Mouse (Mus musculus) neural tube, embryonic 10.5 days (tissue): ENCODE data around the gene Noc4l.

ENCODE experiments used
- DNase-seq: peaks from one replicate; pipeline ENCODE4 v3.0.0-alpha.2; 2017; ENCODE audit warnings: low spot score; ENCODE audit errors: extremely low spot score

Gene Noc4l

GRCm38 (mm10) chr5:110652719-110653648, at the start of gene Noc4l, which contains the start of gene Ddx51:
Noc4l (minus strand) TSS chr5:110653417.
Ddx51 (plus strand) TSS chr5:110653451.
- peak; percentile 98 for DNase-seq

- no peak for DNase-seq
Measured at GRCm38 (mm10) chr5:110698617-110699016, 45.4 kb upstream of the Noc4l start.

DNA sequence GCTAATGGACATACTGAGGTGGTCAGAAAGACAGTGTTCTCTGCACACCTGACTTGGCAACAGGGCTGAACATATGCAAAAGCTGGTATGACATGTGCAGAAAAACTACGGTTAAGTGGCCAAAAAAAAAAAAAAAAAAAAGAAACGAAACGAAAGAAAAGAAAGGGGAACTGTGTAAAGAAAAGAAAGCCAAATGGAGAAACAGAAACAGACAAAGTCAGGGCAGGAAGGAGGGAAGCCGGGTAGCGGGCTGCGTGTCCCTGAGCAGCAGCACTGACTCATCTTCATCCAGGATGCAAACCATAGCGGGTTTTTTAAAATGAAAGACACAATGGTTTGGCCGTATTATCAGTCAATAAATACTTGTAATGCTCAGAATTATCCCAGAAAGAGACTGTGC, 28.8 kb upstream of the Noc4l start:
- no peak for DNase-seq

DNA sequence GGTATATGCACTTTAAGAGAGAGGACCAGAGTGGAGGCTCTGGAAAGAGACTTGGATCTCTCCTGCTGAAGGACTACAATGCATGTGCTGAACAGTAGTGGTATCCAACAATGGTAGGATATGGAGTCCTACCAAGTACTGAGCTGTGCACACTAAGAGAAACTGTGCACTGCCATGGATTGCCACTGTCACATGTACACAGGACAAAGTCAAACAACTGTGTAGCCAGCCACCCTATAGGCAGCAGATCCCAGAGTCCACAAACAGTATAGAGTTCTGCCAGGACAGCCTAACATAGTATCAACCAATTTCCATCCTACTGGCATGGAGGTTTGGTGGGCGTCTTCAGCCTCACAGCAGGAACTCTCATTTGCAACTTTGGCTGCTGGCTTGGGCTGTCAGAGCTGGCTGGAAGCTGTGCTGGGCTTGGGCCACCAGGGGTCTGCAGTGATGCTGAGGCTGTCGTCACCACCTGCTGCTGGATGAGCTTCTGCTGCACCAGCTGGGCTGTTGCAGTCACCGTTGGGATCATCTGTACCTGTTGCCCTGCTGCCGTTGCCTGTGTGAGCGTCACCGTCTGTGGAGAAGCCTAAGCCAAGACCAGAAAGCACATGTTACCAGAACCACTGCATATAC, 12.4 kb upstream of the Noc4l start:
- no peak for DNase-seq

GRCm38 (mm10) chr5:110664750-110665269, 11.6 kb upstream of the Noc4l start:
- DNase-seq: no peak

DNA sequence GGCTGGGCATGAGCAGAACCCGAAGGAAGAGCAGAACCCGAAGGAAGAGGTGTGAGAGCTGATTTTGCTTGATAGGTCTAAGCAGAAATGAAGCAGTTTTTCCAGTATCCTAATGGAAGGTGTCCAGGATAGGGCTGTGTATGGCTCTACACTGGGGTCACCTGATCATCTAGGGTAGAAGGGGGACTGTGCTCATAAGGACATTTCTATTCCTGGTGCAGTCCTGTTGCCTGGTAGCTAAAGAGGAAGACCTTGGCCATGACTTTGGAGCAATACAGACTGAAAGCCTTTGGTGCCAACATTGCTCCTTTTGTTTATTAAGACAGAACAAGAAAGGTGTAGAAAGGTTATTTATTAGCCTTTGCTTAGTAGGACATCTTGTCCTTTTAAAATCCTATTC, 10.8 kb upstream of the Noc4l start:
- DNase-seq: no peak

- DNase-seq: no peak
Measured at GRCm38 (mm10) chr5:110659682-110660081, 6.5 kb upstream of the Noc4l start.

DNA sequence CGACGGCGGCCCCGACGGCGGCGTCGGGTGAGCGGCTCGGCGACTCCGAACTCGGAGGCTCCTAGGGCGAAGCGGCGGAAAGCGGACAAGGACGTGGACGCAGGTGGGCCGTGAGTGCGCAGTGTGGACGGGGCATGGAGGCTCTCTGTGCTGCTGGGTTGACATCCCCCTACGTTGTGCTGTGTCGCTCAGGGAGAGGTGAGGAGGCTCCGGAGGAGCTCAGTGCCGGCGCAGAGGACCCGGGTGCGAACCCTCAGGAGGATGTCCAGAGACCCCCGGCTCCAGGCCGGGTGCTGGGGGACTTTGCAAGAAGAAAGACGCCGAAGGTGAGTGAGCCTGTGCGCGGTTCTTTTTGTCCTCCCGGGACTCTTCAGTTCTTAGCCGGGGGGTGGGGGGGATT, 469 bp upstream of the Noc4l start:
- DNase-seq: no peak

DNA sequence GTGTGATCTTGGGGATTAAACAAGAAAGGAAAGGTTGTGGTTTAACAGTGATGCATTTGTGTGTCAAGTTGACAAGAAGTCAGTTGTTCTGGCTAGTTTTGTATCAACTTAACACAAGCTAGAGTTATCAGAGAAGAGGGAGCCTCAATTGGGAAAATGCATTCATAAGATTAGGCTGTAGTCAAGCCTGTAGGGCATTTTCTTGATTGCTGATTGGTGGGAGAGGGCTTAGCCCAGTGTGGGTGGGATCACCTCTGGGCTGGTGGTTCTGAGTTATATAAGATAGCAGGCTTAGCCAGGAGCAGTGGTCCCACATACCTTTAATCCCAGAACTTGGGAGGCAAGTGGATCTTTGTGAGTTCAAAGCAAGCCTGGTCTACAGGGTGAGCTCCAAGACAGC, 6.8 kb downstream of the Noc4l start:
- no peak for DNase-seq

GRCm38 (mm10) chr5:110639459-110639858, 13.8 kb downstream of the Noc4l start:
- DNase-seq: peak; percentile 72

DNA sequence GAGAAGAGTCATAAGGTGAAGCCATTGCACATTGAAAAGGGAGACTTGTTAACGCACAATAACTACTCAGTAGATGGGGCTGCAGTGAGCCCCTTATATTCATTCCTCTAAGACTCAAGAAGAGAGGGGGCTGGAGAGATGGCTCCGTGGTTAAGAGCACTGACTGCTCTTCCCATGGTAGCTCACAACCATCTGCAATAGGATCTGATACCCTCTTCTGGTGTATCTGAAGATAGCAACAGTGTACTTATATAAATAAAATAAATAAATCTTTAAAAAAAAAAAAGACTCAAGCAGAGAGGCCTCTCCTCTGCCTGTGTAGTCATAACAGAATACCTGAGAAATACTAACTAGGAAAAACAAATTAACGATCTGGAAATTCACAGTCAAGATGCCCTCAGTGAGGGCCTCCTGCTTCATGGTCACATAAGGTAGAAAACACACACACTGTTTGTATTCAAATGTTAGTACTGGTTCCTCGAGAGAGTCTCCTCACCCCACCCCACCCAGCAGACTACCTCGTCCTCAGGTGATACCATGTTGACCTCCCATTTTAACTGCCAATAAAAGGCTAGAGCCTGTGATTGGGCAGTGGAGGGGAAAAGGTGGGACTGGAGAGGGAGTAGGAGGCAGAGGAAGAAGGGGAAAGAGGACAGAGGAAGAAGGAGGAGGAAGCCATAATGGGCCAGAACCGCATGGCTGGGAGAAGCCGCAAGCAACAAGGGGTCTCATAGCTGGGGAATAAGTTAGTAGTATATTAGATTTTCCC, 14.7 kb downstream of the Noc4l start:
- no peak for DNase-seq

DNA sequence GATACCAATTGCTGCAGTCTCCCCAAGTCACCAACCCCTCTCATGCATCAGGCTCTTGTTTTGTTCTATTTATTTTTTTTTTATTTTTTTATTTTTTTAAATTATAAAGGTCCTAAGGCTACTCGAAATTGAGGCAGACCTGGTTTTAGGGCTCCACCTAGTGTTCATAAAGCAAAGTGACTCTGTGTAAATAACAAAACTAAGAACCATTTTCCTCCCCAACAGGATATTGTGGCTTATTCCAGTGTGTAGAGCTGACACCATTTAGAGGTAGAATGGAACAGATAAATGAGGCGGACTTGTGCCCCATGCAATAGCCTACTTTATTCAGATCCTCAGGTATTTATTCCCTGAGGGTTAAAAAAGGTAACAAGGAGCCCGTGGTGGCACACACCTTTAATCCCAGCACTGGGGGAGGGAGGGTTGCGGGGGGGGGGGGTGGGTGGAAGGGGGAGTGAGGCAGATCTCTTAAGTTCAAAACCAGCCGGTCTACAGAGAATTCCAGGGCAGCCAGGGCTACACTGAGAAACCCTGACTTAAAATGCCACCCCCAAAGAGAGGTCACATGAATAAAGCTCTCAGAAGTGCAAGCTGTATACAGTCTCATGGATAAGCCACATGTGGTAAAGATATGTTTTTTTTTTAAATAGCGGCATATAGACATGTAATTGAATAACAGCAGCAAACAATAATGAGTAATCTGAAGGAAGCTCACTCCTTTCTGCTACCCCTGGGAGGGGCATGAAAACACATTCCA, 17.1 kb downstream of the Noc4l start:
- DNase-seq: no peak

DNA sequence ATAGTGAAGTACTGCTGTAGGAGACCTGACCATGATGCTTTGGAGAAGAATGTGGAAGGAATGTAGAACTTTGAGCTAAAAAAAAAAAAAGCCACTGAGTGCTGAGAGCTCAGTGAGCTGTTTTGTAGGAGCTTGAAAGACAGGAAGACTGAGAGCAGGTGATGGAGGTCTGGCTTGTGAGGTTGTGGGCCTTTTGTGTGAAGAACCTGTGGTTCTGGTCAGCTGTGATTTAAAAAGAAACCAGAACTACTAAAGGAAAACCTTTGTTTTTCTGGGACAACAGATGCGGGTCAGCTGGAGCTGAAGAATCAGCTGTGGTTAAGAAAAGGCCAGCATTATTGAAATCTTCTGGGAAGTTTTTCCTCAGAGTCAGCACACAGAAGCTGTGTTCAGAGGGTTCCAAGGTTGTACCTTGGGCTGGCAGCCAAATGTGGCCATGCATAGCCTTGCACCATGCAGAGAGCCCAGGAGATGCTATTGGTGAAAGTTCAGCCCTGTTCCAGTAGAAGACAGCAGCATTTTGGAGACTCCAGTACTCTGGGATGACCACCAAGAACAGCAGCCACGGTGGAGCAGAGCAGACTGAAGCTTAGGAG, 23.6 kb downstream of the Noc4l start:
- DNase-seq: no peak

DNA sequence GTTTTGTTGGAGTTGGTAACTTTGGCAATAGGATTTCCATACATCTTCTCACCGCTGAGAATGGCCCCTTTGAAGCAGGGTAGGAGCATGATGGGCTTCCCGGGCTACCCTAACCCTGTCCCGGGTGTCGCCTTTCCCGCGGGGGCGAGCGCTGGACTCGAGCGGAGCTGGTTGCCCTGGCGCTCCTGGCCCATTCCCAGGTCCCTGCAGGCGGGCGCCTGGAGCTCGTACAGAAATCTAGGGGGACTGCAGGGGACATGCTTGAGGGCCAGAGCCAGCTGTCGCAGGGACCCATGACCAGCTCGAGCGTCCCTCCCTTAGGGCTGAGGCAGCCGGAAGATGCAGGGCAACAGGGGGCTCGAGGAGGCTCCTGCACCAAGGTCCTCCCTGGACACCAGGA, 25.1 kb downstream of the Noc4l start:
- DNase-seq: no peak

GRCm38 (mm10) chr5:110627351-110627750, 25.9 kb downstream of the Noc4l start:
- no peak for DNase-seq

GRCm38 (mm10) chr5:110624319-110624718, 28.9 kb downstream of the Noc4l start:
- DNase-seq: no peak

- no peak for DNase-seq
Measured at GRCm38 (mm10) chr5:110619226-110619625, 34.0 kb downstream of the Noc4l start.

DNA sequence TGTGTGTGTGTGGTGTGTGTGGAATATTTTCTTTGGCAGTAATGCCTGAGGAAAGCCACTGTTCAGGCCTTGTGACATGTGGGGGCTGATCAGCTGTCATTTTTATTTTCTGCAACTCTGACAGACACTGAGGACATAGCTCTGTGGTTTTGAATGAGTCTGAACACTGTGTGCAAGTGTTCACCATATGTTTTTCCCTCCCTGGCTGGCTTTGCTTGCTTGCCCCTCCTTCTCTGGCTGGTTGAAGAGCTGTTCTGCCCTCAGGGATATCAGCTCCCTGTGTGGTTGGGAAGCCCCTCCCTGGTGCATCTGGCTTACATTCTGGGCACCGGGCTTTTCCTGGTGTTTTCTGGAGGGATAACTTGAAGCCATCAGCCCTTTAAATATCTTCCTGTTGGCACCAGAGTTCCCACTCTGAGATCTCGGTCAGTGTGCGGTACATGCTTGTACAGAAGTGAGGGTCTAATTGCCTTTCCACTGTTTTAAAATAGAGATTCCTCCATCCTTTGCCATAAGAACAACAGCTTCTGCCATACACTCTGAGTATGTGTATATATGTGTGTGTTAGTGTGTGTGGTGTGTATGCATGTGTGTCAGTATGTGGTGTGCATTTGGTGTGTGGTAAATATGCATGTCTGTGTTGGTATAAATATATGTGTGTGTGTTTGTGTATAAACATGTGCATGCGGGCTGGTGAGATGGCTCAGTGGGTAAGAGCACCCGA, 41.6 kb downstream of the Noc4l start:
- no peak for DNase-seq

- no peak for DNase-seq
Measured at GRCm38 (mm10) chr5:110610484-110610883, 42.7 kb downstream of the Noc4l start.

DNA sequence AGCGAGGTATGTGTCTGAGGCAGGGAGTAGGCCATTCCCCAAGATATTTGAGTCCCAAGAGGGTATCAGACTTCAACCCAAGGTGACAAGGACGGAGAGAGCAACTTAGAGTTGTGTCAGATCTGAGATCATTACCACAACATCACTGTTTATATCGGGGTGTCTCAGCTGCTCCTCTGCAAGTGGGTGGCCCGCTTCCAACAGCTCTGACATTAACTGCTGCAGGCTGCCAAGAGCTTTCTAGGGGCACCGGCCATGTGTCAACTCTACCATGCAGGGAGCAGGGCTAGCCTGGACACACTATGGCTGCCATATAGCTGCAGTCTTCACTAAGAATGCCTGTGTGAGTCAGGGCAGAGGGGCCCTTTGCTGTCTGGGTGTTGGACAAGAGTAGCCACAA, 43.3 kb downstream of the Noc4l start:
- no peak for DNase-seq
